Mouse (Mus musculus) megakaryocyte, embryonic 14.5 days (primary cell): Measurements from ENCODE around the gene S1pr4.

Experiments used
- FLI1 ChIP-seq: IDR thresholded peaks from 2 replicates; pipeline ENCODE4 v1.6.1; 2012; ENCODE audit warnings: low read length, inconsistent platforms, mixed read lengths
- GATA1 ChIP-seq: IDR thresholded peaks from 3 replicates; pipeline ENCODE4 v1.6.1; 2012; ENCODE audit warnings: mixed read lengths, low read length, inconsistent platforms, borderline replicate concordance

DNA sequence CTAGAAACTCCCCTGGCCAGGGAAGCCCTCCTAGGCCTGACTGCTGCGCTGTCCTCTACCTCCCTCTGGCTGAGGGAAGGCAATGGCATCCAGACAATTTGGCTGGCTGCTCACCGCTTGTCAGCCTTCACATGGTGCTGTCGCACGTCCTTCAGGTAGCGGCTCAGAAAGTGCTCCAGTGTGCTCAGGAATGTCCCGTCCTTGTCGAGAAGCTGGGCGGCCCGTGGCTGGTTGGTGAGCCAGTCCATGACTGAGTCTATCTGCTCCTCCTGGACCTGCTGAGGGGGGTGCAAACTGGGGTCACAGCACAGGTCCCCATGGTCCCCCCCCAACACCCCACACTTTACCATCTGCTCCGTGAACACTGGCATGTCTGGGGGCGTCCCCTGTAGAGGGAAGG lies 11.9 kb downstream of the S1pr4 start:
- TF ChIP-seq FLI1: no peak
- no peak for TF ChIP-seq GATA1
